9 mouse cellular contexts compared by ENCODE assay signal in the genomic region with DNA sequence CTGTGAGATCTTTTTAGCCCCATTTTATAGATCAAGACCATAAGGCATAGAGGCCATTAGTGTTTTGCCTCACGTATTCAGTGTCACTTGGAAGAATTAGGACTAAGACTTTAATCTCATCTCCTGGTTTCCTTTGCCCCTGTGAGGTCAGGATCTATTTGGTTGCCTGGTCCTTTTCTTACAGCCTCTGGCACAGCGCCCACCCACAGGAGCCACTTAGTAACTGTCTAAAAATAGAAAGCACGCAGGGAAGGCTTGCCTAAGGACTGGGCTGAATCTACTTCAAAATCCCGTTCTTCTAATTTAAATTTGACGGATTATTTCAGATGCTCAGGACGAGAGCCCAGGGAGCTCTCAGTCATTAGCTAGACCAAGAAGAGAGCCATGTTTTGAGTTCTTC. TPM values are rescaled to one million over a fixed set of nuclear protein-coding genes. Genes with fewer than 3 reads are reported as not detected.
A peak's percentile ranks its signal among the peaks of the same experiment; 100 is the strongest.
DNase-seq lines count a peak whose midpoint lies in the region; ATAC-seq and TF ChIP-seq lines count a peak whose summit lies in the region.
"Had no signal": no experiment of that assay in that cellular context is flagged by ENCODE, and none has a peak within 500 bp of the region (broad histone marks: within the 10 kb centered on the region; RNA-seq: fewer than 3 reads in every experiment).

No protein-coding gene starts in this region.

- no peak for TF ChIP-seq CTCF in forebrain, postnatal 0 days (IDR thresholded peaks at IDR 0.05; ENCODE audit: low read depth)

- H3K27me3 ChIP-seq in forebrain, postnatal 0 days (ENCODE audit: insufficient read depth, low read length) = no peaks in the 10 kb centered on the region
- H3K27me3 ChIP-seq in forebrain, embryonic 10.5 days (ENCODE audit: poor library complexity, severe bottlenecking) = peaks cover 16% of the 10 kb centered on the region; the same call in 1 of the 2 replicates
- no peaks in the 10 kb centered on the region for H3K27me3 ChIP-seq in heart, embryonic 14.5 days (ENCODE audit: control insufficient read depth, insufficient read depth, low read length)
- 0 out of 2 replicates have a peak, but pooled peaks cover 5% of the 10 kb centered on the region for H3K27me3 ChIP-seq in hindbrain, embryonic 10.5 days (ENCODE audit: insufficient read depth, poor library complexity, severe bottlenecking)

- H3K4me1 ChIP-seq in forebrain, postnatal 0 days (ENCODE audit: insufficient read depth) = peaks cover 5% of the 10 kb centered on the region; the same call in 1 of the 2 replicates
- H3K4me1 ChIP-seq in forebrain, embryonic 10.5 days = peaks cover 16% of the 10 kb centered on the region
- H3K4me1 ChIP-seq in heart, embryonic 14.5 days (ENCODE audit: control insufficient read depth in 2 of 2, insufficient read depth in 2 of 2, low read length in 2 of 2) = peaks cover 14 to 18% of the 10 kb centered on the region in 2 experiments
- H3K4me1 ChIP-seq in hindbrain, embryonic 10.5 days (replicated peaks) = peaks cover 16% of the 10 kb centered on the region

- DNase-seq in forebrain, postnatal 0 days = peak; percentile 18
- DNase-seq in forebrain, embryonic 10.5 days (ENCODE audit: extremely low spot score, low spot score) = no peak
- peak; percentile 60 for DNase-seq in adrenal gland, postnatal 10 days
- DNase-seq in lung, adult 18-20 months = peak; percentile 72 to 76
- no peak for DNase-seq in embryo, embryonic 10.5 days (ENCODE audit: low spot score)
- DNase-seq in right cerebral cortex, postnatal 25 days = no peak
- DNase-seq in hindbrain, embryonic 10.5 days (ENCODE audit: low spot score) = no peak

- 23% methylated on average over 6 of the region's 6 CpGs for WGBS in forebrain, postnatal 0 days
- WGBS in forebrain, embryonic 10.5 days = 75% methylated on average over 6 of the region's 6 CpGs
- WGBS in heart, embryonic 14.5 days = 11% methylated on average over 6 of the region's 6 CpGs
- 78% methylated on average over 6 of the region's 6 CpGs for WGBS in hindbrain, embryonic 10.5 days

- no peak for ATAC-seq in forebrain, postnatal 0 days
- ATAC-seq in heart, embryonic 14.5 days (ENCODE audit: insufficient number of reproducible peaks, insufficient read depth, low FRiP score, low read depth) = peak; percentile 65

- H3K9me3 ChIP-seq in forebrain, postnatal 0 days (ENCODE audit: low read length) = no peaks in the 10 kb centered on the region
- H3K9me3 ChIP-seq in forebrain, embryonic 10.5 days = no peaks in the 10 kb centered on the region
- no peaks in the 10 kb centered on the region for H3K9me3 ChIP-seq in heart, embryonic 14.5 days (ENCODE audit: control insufficient read depth, low read length)
- H3K9me3 ChIP-seq in hindbrain, embryonic 10.5 days = no peaks in the 10 kb centered on the region
- H3K9me3 ChIP-seq: G1E had no signal

- peak overlapping the region; percentile 15; the same call in 1 of the 2 replicates for H3K4me2 ChIP-seq in forebrain, postnatal 0 days (ENCODE audit: low read depth)
- H3K4me2 ChIP-seq in heart, embryonic 14.5 days (ENCODE audit: low read length) = peak overlapping the region; percentile 60

- no peaks in the 10 kb centered on the region for H3K36me3 ChIP-seq in forebrain, postnatal 0 days (ENCODE audit: insufficient read depth)
- no peaks in the 10 kb centered on the region for H3K36me3 ChIP-seq in forebrain, embryonic 10.5 days (replicated peaks)
- H3K36me3 ChIP-seq in heart, embryonic 14.5 days (ENCODE audit: control insufficient read depth, insufficient read depth, low read length) = no peaks in the 10 kb centered on the region
- no peaks in the 10 kb centered on the region for H3K36me3 ChIP-seq in hindbrain, embryonic 10.5 days
- H3K36me3 ChIP-seq: G1E had no signal

- H3K27ac ChIP-seq in forebrain, postnatal 0 days (ENCODE audit: low read depth, low read length) = no peak overlapping the region
- no peak overlapping the region for H3K27ac ChIP-seq in forebrain, embryonic 10.5 days
- peak overlapping the region; percentile 86 to 89 for H3K27ac ChIP-seq in heart, embryonic 14.5 days (replicated peaks in 1 of 2; ENCODE audit: control insufficient read depth in 1 of 2, insufficient read depth in 1 of 2, low read depth in 2 of 2, low read length in 2 of 2)
- no peak overlapping the region for H3K27ac ChIP-seq in hindbrain, embryonic 10.5 days

- no peak overlapping the region for H3K9ac ChIP-seq in forebrain, postnatal 0 days
- H3K9ac ChIP-seq in heart, embryonic 14.5 days (ENCODE audit: low read length) = peak overlapping the region; percentile 44

- no peak overlapping the region for H3K4me3 ChIP-seq in forebrain, postnatal 0 days (ENCODE audit: low read depth, low read length)
- no peak overlapping the region for H3K4me3 ChIP-seq in forebrain, embryonic 10.5 days
- H3K4me3 ChIP-seq in heart, embryonic 14.5 days (ENCODE audit: control insufficient read depth in 1 of 2, insufficient read depth in 1 of 2, low read depth in 1 of 2, low read length in 2 of 2) = peak overlapping the region in 1 of 2 experiments; percentile 16; a peak in 2 of 4 replicates
- H3K4me3 ChIP-seq in hindbrain, embryonic 10.5 days = no peak overlapping the region

RNA-seq across cellular contexts. Expression of a gene that starts 21.8 kb away (rescaled TPM):
- 89.2 and 106 TPM in 2 replicates for total RNA-seq in forebrain, postnatal 0 days (2014; rRNA removed)
- polyA plus RNA-seq in forebrain, postnatal 0 days (2015; fragmentation: Nextera tagmentation; extraction: Ambion mirVana) = 144 and 146 TPM in 2 replicates
- polyA plus RNA-seq in forebrain, embryonic 10.5 days (2016; fragmentation: Nextera tagmentation; extraction: Ambion mirVana) = 235 and 247 TPM in 2 replicates
- 100 to 1,000 TPM; 181 to 187 TPM for total RNA-seq in adrenal gland, postnatal 10 days (2021)
- 158 and 159 TPM in 2 replicates for polyA plus RNA-seq in heart, embryonic 14.5 days (2014; fragmentation: Nextera tagmentation; extraction: Ambion mirVana)
- 198 and 220 TPM in 2 replicates for polyA plus RNA-seq in hindbrain, embryonic 10.5 days (2016; fragmentation: Nextera tagmentation; extraction: Ambion mirVana)

Comparison
In these comparisons a context has a peak if more than half of its experiments do, and no peak if none do; other contexts are left out.
1. DNase-seq: peak in forebrain, postnatal 0 days (single experiment), adrenal gland, postnatal 10 days (single experiment) and lung, adult 18-20 months (2 of 2); none in forebrain, embryonic 10.5 days (single experiment), embryo, embryonic 10.5 days (single experiment), right cerebral cortex, postnatal 25 days (single experiment) and hindbrain, embryonic 10.5 days (single experiment).
2. H3K27ac ChIP-seq: peak in heart, embryonic 14.5 days (2 of 2); none in forebrain, postnatal 0 days (single experiment), forebrain, embryonic 10.5 days (single experiment) and hindbrain, embryonic 10.5 days (single experiment).